Mouse (Mus musculus) regulatory T cell (primary cell): ENCODE results near the gene Slc45a1.

Experiments
- in situ Hi-C: fragments of 300-600 bp; cut with MboI, MseI; formaldehyde crosslinking; loops from one replicate; pipeline ENCODE4 v1.15.1; 2025; ENCODE audit warnings: high pct_unique_total_duplicates

The Slc45a1 gene

GRCm38 (mm10) chr4:150651390-150652277 is at the start of gene Slc45a1:
Gene Slc45a1, minus strand, starts transcription at chr4:150652174.
- in situ Hi-C loops: loop anchor here (25.0 kb wide), 1 partner anchor 236 kb away; no protein-coding TSS in a partner anchor

GRCm38 (mm10) chr4:150700849-150701248 is 48.9 kb upstream of the Slc45a1 start:
- in situ Hi-C loops: no loop called here

GRCm38 (mm10) chr4:150694434-150695108 is 42.6 kb upstream of the Slc45a1 start:
- in situ Hi-C loops: no loop called here

- in situ Hi-C loops: no loop called here
These were observed 41.0 kb upstream of the Slc45a1 start for GRCm38 (mm10) chr4:150692861-150693403.

- in situ Hi-C loops: no loop called here
These were observed 38.8 kb upstream of the Slc45a1 start for GRCm38 (mm10) chr4:150690759-150691158.

- in situ Hi-C loops: no loop called here
These were observed 37.6 kb upstream of the Slc45a1 start for GRCm38 (mm10) chr4:150689553-150689952.

- in situ Hi-C loops: no loop called here
These were observed 35.3 kb upstream of the Slc45a1 start for GRCm38 (mm10) chr4:150687126-150687753.

GRCm38 (mm10) chr4:150686538-150686937 is 34.6 kb upstream of the Slc45a1 start:
- in situ Hi-C loops: no loop called here

- in situ Hi-C loops: no loop called here
These were observed 34.0 kb upstream of the Slc45a1 start for GRCm38 (mm10) chr4:150685778-150686493.

- in situ Hi-C loops: no loop called here
These were observed 33.2 kb upstream of the Slc45a1 start for GRCm38 (mm10) chr4:150685043-150685777.

GRCm38 (mm10) chr4:150680373-150680772 is 28.4 kb upstream of the Slc45a1 start:
- in situ Hi-C loops: no loop called here

- in situ Hi-C loops: no loop called here
These were observed 26.8 kb upstream of the Slc45a1 start for GRCm38 (mm10) chr4:150678789-150679188.

GRCm38 (mm10) chr4:150677846-150678224 is 25.9 kb upstream of the Slc45a1 start:
- in situ Hi-C loops: no loop called here

- in situ Hi-C loops: no loop called here
These were observed 25.3 kb upstream of the Slc45a1 start for GRCm38 (mm10) chr4:150677126-150677845.

- in situ Hi-C loops: no loop called here
These were observed 24.1 kb upstream of the Slc45a1 start for GRCm38 (mm10) chr4:150676029-150676428.

GRCm38 (mm10) chr4:150675274-150675673 is 23.3 kb upstream of the Slc45a1 start:
- in situ Hi-C loops: no loop called here

- in situ Hi-C loops: loop anchor here (25.0 kb wide), 1 partner anchor 221 kb away; no protein-coding TSS in a partner anchor
These were observed 13.8 kb upstream of the Slc45a1 start for GRCm38 (mm10) chr4:150665806-150666205.

- in situ Hi-C loops: loop anchor here (25.0 kb wide), 1 partner anchor 223 kb away; no protein-coding TSS in a partner anchor
These were observed 12.8 kb upstream of the Slc45a1 start for GRCm38 (mm10) chr4:150664726-150665125.

- in situ Hi-C loops: loop anchor here (25.0 kb wide), 1 partner anchor 224 kb away; no protein-coding TSS in a partner anchor
These were observed 11.2 kb upstream of the Slc45a1 start for GRCm38 (mm10) chr4:150663192-150663591.

GRCm38 (mm10) chr4:150661886-150662285 is 9.9 kb upstream of the Slc45a1 start:
- in situ Hi-C loops: loop anchor here (25.0 kb wide), 1 partner anchor 225 kb away; no protein-coding TSS in a partner anchor
